ENCODE assay signal across 9 mouse cellular contexts in the genomic region with DNA sequence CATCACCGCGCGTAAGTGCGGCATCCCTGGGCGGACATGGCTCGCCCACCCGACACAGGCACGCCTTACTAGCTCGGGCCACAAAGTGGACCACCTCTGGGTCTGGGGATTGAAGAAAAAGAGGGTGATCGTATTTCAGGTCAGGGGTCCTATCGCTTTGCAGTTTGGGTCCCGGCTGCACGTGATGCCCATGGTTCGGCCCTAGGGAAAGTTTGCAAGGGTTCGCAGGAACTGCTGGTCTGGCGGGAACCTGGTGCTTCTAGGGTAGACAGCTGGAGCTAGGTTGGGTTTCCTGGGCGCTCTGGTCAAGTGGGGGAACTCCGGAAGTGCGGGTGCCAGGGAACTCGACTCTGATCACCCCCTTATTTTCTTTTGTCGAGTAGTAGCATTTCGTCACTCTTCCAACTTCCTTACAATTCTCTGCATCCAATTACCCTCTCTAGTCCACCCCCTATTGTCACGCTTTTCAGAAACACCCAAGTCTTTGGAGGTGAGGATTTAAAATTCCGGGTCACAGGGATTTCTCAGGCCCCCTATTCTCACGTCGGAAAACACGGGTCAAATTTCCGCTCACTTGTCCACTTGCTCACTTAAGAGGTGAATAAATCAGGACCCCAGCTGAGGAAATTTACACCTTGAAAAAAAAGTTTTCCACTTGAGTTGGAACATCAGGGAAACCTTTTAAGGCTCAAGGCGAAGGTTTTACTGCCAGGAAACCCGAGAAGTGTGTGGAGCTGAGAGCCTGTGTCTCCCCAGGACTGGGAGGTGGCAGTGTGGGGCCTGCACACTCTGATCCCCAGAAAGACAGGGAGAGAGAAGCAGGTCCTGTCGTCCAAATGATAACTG. TPM values are rescaled to one million over a fixed set of nuclear protein-coding genes. Genes with fewer than 3 reads are reported as not detected.
DNase-seq lines count a peak whose midpoint lies in the region; ATAC-seq and TF ChIP-seq lines count a peak whose summit lies in the region.
"Had no signal": no experiment of that assay in that cellular context is flagged by ENCODE, and none has a peak within 500 bp of the region (broad histone marks: within the 10 kb centered on the region; RNA-seq: fewer than 3 reads in every experiment).

No protein-coding gene starts in this region.

- H3K9ac ChIP-seq in lung, embryonic 16.5 days (ENCODE audit: low read length), result peak overlapping the region; percentile 55
- H3K9ac ChIP-seq in forebrain, embryonic 12.5 days, result peak overlapping the region; percentile 56
- H3K9ac ChIP-seq in limb, embryonic 14.5 days (ENCODE audit: low read depth, low read length, severe bottlenecking), result peak overlapping the region; percentile 38

- H3K27me3 ChIP-seq in lung, embryonic 16.5 days (ENCODE audit: control insufficient read depth, insufficient read depth, low read depth, low read length), result peaks cover 49% of the 10 kb centered on the region
- H3K27me3 ChIP-seq in forebrain, embryonic 12.5 days, result peaks cover 64% of the 10 kb centered on the region
- H3K27me3 ChIP-seq in limb, embryonic 14.5 days (ENCODE audit: control insufficient read depth, insufficient read depth, low read length), result peaks cover 63% of the 10 kb centered on the region
- H3K27me3 ChIP-seq in small intestine, adult 2 months (ENCODE audit: control insufficient read depth, insufficient read depth, low read length), result peaks cover 33% of the 10 kb centered on the region

- H3K4me1 ChIP-seq in lung, embryonic 16.5 days (replicated peaks; ENCODE audit: control insufficient read depth, insufficient read depth, low read length), result peaks cover 16% of the 10 kb centered on the region
- peaks cover 20% of the 10 kb centered on the region for H3K4me1 ChIP-seq in forebrain, embryonic 12.5 days
- H3K4me1 ChIP-seq in limb, embryonic 14.5 days (ENCODE audit: control insufficient read depth, insufficient read depth, low read length), result peaks cover 17% of the 10 kb centered on the region
- peaks cover 11% of the 10 kb centered on the region for H3K4me1 ChIP-seq in small intestine, adult 2 months (ENCODE audit: control insufficient read depth, insufficient read depth, insufficient read length, low read length)

- no peak overlapping the region for H3K27ac ChIP-seq in lung, embryonic 16.5 days (ENCODE audit: low read length)
- H3K27ac ChIP-seq in forebrain, embryonic 12.5 days, result no peak overlapping the region
- H3K27ac ChIP-seq in limb, embryonic 14.5 days (replicated peaks; ENCODE audit: low read depth, low read length), result peak overlapping the region; percentile 38; the same call in 1 of the 2 replicates
- no peak overlapping the region for H3K27ac ChIP-seq in small intestine, adult 2 months (ENCODE audit: insufficient read depth, low read depth, low read length)

- no peaks in the 10 kb centered on the region for H3K36me3 ChIP-seq in lung, embryonic 16.5 days (ENCODE audit: control insufficient read depth, insufficient read depth, low read length)
- H3K36me3 ChIP-seq in forebrain, embryonic 12.5 days (replicated peaks), result no peaks in the 10 kb centered on the region
- H3K36me3 ChIP-seq in limb, embryonic 14.5 days (ENCODE audit: control insufficient read depth, insufficient read depth, low read length), result no peaks in the 10 kb centered on the region
- H3K36me3 ChIP-seq in small intestine, adult 2 months (ENCODE audit: control insufficient read depth, insufficient read depth, low read length), result no peaks in the 10 kb centered on the region

- ATAC-seq in lung, embryonic 16.5 days (ENCODE audit: low read depth), result no peak
- ATAC-seq in forebrain, embryonic 12.5 days (ENCODE audit: low FRiP score), result no peak; the same call in 1 of the 2 replicates
- ATAC-seq in limb, embryonic 14.5 days (ENCODE audit: low FRiP score, low read depth), result 0 out of 2 replicates have a peak, but pooled peaks have one; percentile 20
- no peak for ATAC-seq in cerebellum, adult (ENCODE audit: insufficient number of reproducible peaks, low FRiP score, low TSS enrichment)

- no peak for TF ChIP-seq CTCF in small intestine, adult 2 months (IDR thresholded peaks at IDR 0.05; ENCODE audit: extremely low read depth, insufficient read length, insufficient replicate concordance, low read depth, low read length)

- WGBS in lung, embryonic 16.5 days, result 8% methylated on average over 31 of the region's 31 CpGs
- 1% methylated on average over 31 of the region's 31 CpGs for WGBS in forebrain, embryonic 12.5 days
- WGBS in limb, embryonic 14.5 days, result 2% methylated on average over 31 of the region's 31 CpGs
- 15% methylated on average over 31 of the region's 31 CpGs for WGBS in small intestine, adult 2 months

- no peak for DNase-seq in lung, postnatal 36 days
- DNase-seq in limb, embryonic 14.5 days (ENCODE audit: low spot score), result peak; percentile 17
- no peak for DNase-seq in cerebellum, adult 18-20 months
- DNase-seq in gastrocnemius, postnatal 25 days, result no peak

- no peak for TF ChIP-seq POLR2A in limb, embryonic 14.5 days (IDR thresholded peaks at IDR 0.05; ENCODE audit: borderline replicate concordance, extremely low read depth, insufficient read depth, insufficient read length)
- TF ChIP-seq POLR2A in small intestine, adult 2 months (IDR thresholded peaks at IDR 0.05; ENCODE audit: low read depth, low read length), result no peak

- peak overlapping the region; percentile 62 for H3K4me3 ChIP-seq in lung, embryonic 16.5 days (ENCODE audit: low read length)
- peak overlapping the region; percentile 52 for H3K4me3 ChIP-seq in forebrain, embryonic 12.5 days (replicated peaks)
- peak overlapping the region; percentile 51 for H3K4me3 ChIP-seq in limb, embryonic 14.5 days (replicated peaks; ENCODE audit: low read length)
- peak overlapping the region; percentile 57 for H3K4me3 ChIP-seq in small intestine, adult 2 months (ENCODE audit: low read depth, low read length)
- H3K4me3 ChIP-seq: erythroblast, embryonic 14.5 days had no signal

- peak overlapping the region; percentile 98 for H3K4me2 ChIP-seq in lung, embryonic 16.5 days (ENCODE audit: low read depth, low read length)
- H3K4me2 ChIP-seq in forebrain, embryonic 12.5 days, result peak overlapping the region; percentile 92
- H3K4me2 ChIP-seq in limb, embryonic 14.5 days (replicated peaks; ENCODE audit: low read depth, low read length, severe bottlenecking), result peak overlapping the region; percentile 94

- H3K9me3 ChIP-seq in lung, embryonic 16.5 days (ENCODE audit: control insufficient read depth, low read length), result no peaks in the 10 kb centered on the region
- no peaks in the 10 kb centered on the region for H3K9me3 ChIP-seq in forebrain, embryonic 12.5 days
- no peaks in the 10 kb centered on the region for H3K9me3 ChIP-seq in limb, embryonic 14.5 days (ENCODE audit: control insufficient read depth, low read length)

RNA-seq across cellular contexts. Expression of a gene that starts 1.2 kb away (rescaled TPM):
- 2.1 and 2.2 TPM in 2 replicates for polyA plus RNA-seq in lung, embryonic 16.5 days (2015; fragmentation: Nextera tagmentation; extraction: Ambion mirVana)
- polyA plus RNA-seq in forebrain, embryonic 12.5 days (2016; fragmentation: Nextera tagmentation; extraction: Ambion mirVana), result 0.95 and 1.6 TPM in 2 replicates
- polyA plus RNA-seq in limb, embryonic 14.5 days (2012; rRNA removed), result 6.3 and 9.8 TPM in 2 replicates
- 4.6 TPM in 2 replicates for polyA plus RNA-seq in limb, embryonic 14.5 days (2014; fragmentation: Nextera tagmentation; extraction: Ambion mirVana)
- polyA plus RNA-seq in small intestine, adult 2 months (2012; rRNA removed), result 1.4 and 1.8 TPM in 2 replicates
- total RNA-seq in gastrocnemius, postnatal 25 days (2021), result 1 to 10 TPM in 1 of 2 experiments, under 1 TPM in 1; 0.94 to 1.9 TPM
- polyA plus RNA-seq: erythroblast, embryonic 14.5 days had no signal
